Mouse (Mus musculus) lung, adult 2 months (tissue): ENCODE results near the gene Pnpla8. TPM values are rescaled to one million over a fixed set of nuclear protein-coding genes. Genes with fewer than 3 reads are reported as not detected.
"Not testable (repeated sequence)": the region's sequence is repeated elsewhere in the genome, so short reads cannot be mapped to it uniquely, and the experiment has no call there.

Experiments
- DNase-seq: peaks from one replicate; pipeline ENCODE4 v3.0.0; 2022
- H3K4me1 ChIP-seq: fragments of 200-500 bp; 2 replicates; pipeline ENCODE4 v1.6.1; 2011; ENCODE audit warnings: low read length; ENCODE audit not compliant: control insufficient read depth, insufficient read depth
- H3K4me3 ChIP-seq: fragments of 200-500 bp; replicated peaks from 2 replicates; pipeline ENCODE3; 2011; ENCODE audit warnings: low read depth, mild to moderate bottlenecking, control low read depth, low read length; ENCODE audit errors: extremely low read depth
- CTCF ChIP-seq: fragments of 200-500 bp; IDR thresholded peaks from 2 replicates; pipeline ENCODE4 v1.5.1; 2011; ENCODE audit warnings: mild to moderate bottlenecking, low read length, control low read depth; ENCODE audit not compliant: insufficient read depth
- POLR2A ChIP-seq: fragments of 200-500 bp; IDR thresholded peaks from 2 replicates; pipeline ENCODE4 v1.6.1; 2011; ENCODE audit warnings: low read depth, mild to moderate bottlenecking, control low read depth, low read length, borderline replicate concordance; ENCODE audit errors: extremely low read depth
- WGBS: fragments of 180-500 bp; shearing (Covaris S2); methylation state at CpG from one replicate; pipeline ENCODE4 v1.1.7; 2018; 5-methylcytosine and 5-hydroxymethylcytosine counted together
- polyA plus RNA-seq: library from polyadenylated mRNA; depleted of rRNA; stranded (reverse); fragments of >200 nt; gene quantifications from 2 replicates; pipeline ENCODE4 v1.2.3, GENCODE M21; 2012

Pnpla8 gene
- polyA plus RNA-seq, 1 experiment: 17.3 TPM

- peak; percentile 100 for DNase-seq
Observed at GRCm38 (mm10) chr12:44268728-44269302, 47.6 kb downstream of the Pnpla8 start.

GRCm38 (mm10) chr12:44269311-44269831 is 48.2 kb downstream of the Pnpla8 start:
- H3K4me3 ChIP-seq: peak overlapping the region; percentile 86
- under 1% methylated on average over 46 of the region's 46 CpGs for WGBS
- TF ChIP-seq CTCF (no peak), POLR2A (no peak)
- DNase-seq: no peak
- peaks cover 5% of the 10 kb centered on the region for H3K4me1 ChIP-seq

More at GRCm38 (mm10) chr12:44268728-44269302, 47.6 kb downstream of the Pnpla8 start:
- Histone ChIP-seq H3K4me3 (peak overlapping the region; percentile 86), H3K4me1 (peaks cover 3% of the 10 kb centered on the region)
- WGBS: 1% methylated on average over 38 of the region's 38 CpGs
- TF ChIP-seq POLR2A (peak; percentile 91), CTCF (no peak)

- Histone ChIP-seq H3K4me1 (peaks cover 4% of the 10 kb centered on the region), H3K4me3 (no peak overlapping the region)
- DNase-seq: no peak
- TF ChIP-seq CTCF (no peak), POLR2A (no peak)
- 86% methylated on average over 6 of the region's 6 CpGs for WGBS
Observed at GRCm38 (mm10) chr12:44274125-44274835, 53.1 kb downstream of the Pnpla8 start.

GRCm38 (mm10) chr12:44280147-44280546 is 59.0 kb downstream of the Pnpla8 start:
- DNase-seq, H3K4me1 ChIP-seq: not testable (repeated sequence)
- WGBS: 54% methylated on average over 2 of the region's 2 CpGs

GRCm38 (mm10) chr12:44281534-44281933 is 60.4 kb downstream of the Pnpla8 start:
- 72% methylated on average over 3 of the region's 3 CpGs for WGBS
- TF ChIP-seq POLR2A (no peak), CTCF (no peak)
- no peak for DNase-seq
- peaks cover 5% of the 10 kb centered on the region for H3K4me1 ChIP-seq
- no peak overlapping the region for H3K4me3 ChIP-seq

More at GRCm38 (mm10) chr12:44280147-44280546, 59.0 kb downstream of the Pnpla8 start:
- H3K4me3 ChIP-seq: not testable (repeated sequence)

- Histone ChIP-seq H3K4me1 (peaks cover 5% of the 10 kb centered on the region), H3K4me3 (no peak overlapping the region)
- TF ChIP-seq CTCF (no peak), POLR2A (no peak)
- WGBS: 36% methylated on average over 9 of the region's 9 CpGs
- no peak for DNase-seq
Observed at GRCm38 (mm10) chr12:44283378-44283777, 62.2 kb downstream of the Pnpla8 start.

GRCm38 (mm10) chr12:44286992-44287391 is 65.8 kb downstream of the Pnpla8 start:
- Histone ChIP-seq H3K4me1 (peaks cover 2% of the 10 kb centered on the region), H3K4me3 (no peak overlapping the region)
- no peak for TF ChIP-seq CTCF
- TF ChIP-seq POLR2A: no peak
- 89% methylated on average over 8 of the region's 8 CpGs for WGBS
- DNase-seq: no peak

GRCm38 (mm10) chr12:44292281-44292680 is 71.1 kb downstream of the Pnpla8 start:
- Histone ChIP-seq H3K4me1 (no peaks in the 10 kb centered on the region), H3K4me3 (no peak overlapping the region)
- no peak for TF ChIP-seq POLR2A
- TF ChIP-seq CTCF: peak; percentile 35; the same call in 1 of the 2 replicates
- peak; percentile 40 for DNase-seq

- DNase-seq: no peak
- H3K4me3 ChIP-seq: no peak overlapping the region
- TF ChIP-seq CTCF (no peak), POLR2A (no peak)
- peaks cover 2% of the 10 kb centered on the region; the same call in 1 of the 2 replicates for H3K4me1 ChIP-seq
Observed at GRCm38 (mm10) chr12:44300793-44301192, 79.6 kb downstream of the Pnpla8 start.

GRCm38 (mm10) chr12:44304012-44304411 is 82.8 kb downstream of the Pnpla8 start:
- WGBS: 76% methylated on average over 1 of the region's 1 CpGs
- no peak for TF ChIP-seq POLR2A
- TF ChIP-seq CTCF: no peak
- no peak overlapping the region for H3K4me3 ChIP-seq

More at GRCm38 (mm10) chr12:44304012-44304411, 82.8 kb downstream of the Pnpla8 start:
- DNase-seq: no peak
- peaks cover 2% of the 10 kb centered on the region; the same call in 1 of the 2 replicates for H3K4me1 ChIP-seq
